Mouse (Mus musculus) R1 (cell line): ENCODE measurements around the gene Gm45713.

ENCODE experiments used
- DNase-seq: peaks from one replicate; pipeline ENCODE4 v3.0.0-alpha.2; 2018; ENCODE audit warnings: low read depth, low spot score

Gene Gm45713

DNA sequence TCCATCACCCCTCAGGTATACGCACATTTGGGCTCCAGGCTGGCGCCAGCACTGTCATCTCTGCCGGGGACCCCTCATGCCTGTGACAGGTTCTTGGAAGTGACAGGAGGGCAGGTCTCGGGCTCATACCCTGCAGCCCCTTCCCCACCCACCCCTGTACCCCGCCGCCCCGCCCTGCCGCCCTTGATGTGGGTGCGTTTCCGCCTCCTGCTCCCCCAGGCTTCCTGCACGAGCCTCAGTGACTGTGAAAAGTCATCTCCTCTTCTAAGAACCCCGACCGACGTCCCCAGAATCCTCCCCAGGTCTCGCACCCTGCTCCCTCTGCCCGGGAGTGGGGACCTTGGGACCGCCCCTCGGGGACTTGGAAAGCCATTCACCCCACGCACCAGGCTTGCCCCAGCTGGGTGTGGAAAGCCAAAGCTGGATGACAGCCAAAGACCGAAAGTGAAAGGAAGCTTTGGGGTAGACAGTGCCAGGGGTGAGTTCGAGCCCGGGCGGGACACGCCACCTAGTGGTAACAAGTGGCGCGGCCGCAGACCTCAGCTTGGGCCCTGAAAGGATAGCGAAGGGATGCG lies at the start of gene Gm45713, which contains the start of gene Flt3l:
Gm45713 (minus strand) TSS at position 239 of the 575 bp plus-strand sequence.
Flt3l (minus strand) TSS at position 440 of the 575 bp plus-strand sequence.
- DNase-seq, result peak; percentile 78

DNA sequence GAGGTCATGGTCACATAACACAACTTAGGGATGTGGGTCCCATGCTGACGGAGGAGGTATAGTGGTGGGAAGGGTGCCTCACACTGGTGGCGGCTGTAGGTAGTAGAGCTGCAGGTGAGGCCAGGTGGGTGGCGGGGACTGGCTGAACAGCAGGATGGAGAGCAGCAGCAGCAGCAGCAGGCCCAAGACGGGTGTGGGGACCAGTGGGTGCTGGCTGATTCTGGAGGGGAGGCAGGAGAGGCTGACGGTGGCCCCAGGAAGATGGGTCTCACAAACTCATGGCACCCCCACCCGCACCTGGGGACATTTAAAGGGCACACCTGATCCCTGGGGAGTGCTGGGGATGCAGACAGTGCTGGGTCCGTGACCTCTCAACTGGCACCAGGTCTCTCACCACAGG lies 47.6 kb upstream of the Gm45713 start:
- no peak for DNase-seq

- DNase-seq, result no peak
Observed at GRCm38 (mm10) chr7:45182606-45183005, 46.6 kb upstream of the Gm45713 start.

- DNase-seq, result peak; percentile 97
Observed at GRCm38 (mm10) chr7:45182199-45182601, 46.2 kb upstream of the Gm45713 start.

GRCm38 (mm10) chr7:45181540-45181939 lies 45.5 kb upstream of the Gm45713 start:
- peak; percentile 46 for DNase-seq

GRCm38 (mm10) chr7:45180896-45181477 lies 45.0 kb upstream of the Gm45713 start, which contains the start of gene Pth2:
TSS of gene Pth2 (plus strand) at chr7:45180995.
- DNase-seq, result no peak

- DNase-seq, result no peak
Observed at GRCm38 (mm10) chr7:45179469-45179868, 43.4 kb upstream of the Gm45713 start, which contains the start of gene Gfy. TSS of gene Gfy (minus strand) at chr7:45179569.

GRCm38 (mm10) chr7:45178550-45178949 lies 42.5 kb upstream of the Gm45713 start:
- no peak for DNase-seq

DNA sequence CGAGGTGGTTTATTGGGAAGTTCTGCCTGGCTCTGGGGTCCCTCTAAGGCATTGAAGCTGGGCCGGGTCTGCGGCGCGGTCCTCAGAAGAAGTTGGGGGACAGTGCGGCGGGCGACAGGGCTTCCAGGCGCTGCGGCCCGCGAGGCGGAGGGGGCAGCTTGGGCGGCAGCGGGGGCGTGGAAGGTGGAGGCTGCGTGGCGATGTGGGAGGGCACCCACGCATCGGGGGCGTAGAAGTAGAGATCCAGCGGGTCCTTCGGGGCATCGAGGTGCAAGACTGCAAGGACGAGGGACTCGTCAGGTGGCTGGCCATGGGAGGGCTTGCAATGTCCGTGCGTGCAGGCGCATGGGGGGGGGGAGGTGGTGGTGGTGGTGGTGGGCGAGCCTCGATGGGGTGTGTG lies 40.3 kb upstream of the Gm45713 start:
- DNase-seq, result no peak

DNA sequence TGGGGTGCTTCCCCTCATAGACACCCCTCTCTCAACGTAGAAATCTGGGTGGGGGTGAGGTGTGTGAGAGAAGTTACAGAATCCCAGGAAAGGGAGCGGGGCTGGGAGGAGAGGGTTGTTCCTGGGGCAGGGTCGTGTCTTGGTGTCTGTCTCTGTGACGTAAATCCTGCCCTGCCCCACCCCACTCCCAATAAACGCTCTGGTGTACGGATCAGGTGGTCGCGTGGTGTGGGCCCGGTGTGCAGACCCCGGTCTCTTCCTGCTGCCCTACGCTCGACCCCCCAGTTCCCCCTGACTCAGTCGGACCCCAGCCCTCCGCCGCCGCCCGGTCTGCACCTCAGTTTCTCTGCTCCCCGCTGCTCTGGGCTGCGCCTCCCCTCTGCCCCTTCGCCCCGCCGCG lies 39.9 kb upstream of the Gm45713 start:
- no peak for DNase-seq

DNA sequence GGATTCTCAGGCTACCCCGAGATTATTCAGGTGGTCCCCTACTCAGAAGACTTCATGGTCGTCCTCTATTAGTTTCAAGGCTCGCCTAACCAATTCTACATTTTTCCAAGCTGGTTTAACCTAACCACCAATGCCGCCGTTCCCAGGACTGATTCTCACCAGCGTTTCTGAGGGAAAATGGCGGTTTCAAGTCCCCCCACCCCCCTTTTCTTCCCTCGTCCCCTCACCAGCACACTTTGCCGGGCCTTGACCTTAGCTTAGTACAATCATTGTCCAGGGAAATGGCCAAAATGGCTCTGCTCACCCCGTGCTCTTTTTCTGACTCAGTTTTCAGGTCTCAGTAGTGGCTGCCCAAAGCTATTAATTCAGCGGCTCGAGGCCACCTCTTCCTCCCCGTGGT lies 39.4 kb upstream of the Gm45713 start:
- no peak for DNase-seq

DNA sequence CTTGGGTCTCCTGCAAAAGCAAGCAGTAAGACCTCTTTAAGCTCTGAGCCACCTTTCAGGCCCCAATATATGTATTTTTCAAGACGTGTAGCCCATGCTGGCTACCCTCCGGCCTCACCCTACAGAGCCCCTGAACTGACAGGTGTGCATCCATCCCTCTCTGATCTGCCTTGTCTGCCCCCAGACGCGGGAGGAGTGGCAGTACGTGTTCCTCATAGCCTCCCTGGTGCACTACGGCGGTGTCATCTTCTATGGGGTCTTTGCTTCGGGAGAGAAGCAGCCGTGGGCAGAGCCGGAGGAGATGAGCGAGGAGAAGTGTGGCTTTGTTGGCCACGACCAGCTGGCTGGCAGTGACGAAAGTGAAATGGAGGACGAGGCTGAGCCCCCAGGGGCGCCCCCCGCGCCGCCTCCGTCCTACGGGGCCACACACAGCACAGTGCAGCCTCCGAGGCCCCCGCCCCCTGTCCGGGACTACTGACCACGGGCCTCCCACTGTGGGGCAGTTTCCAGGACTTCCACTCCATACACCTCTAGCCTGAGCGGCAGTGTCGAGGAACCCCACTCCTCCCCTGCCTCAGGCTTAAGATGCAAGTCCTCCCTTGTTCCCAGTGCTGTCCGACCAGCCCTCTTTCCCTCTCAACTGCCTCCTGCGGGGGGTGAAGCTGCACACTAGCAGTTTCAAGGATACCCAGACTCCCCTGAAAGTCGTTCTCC lies 38.7 kb upstream of the Gm45713 start:
- no peak for DNase-seq

DNA sequence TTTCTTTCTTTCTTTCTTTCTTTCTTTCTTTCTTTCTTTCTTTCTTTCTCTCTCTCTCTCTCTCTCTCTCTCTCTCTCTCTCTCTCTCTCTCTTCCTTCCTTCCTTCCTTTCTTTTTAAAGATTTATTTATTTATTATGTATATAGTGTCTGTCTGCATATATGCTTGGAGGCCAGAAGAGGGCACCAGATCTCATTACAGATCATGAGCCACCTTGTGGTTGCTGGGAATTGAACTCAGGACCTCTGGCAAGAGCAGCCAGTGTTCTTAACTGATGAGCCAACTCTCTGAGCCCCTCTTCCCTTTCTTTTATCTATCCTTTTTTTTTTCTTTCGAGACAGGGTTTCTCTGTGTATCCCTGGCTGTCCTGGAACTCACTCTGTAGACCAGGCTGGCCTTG lies 37.7 kb upstream of the Gm45713 start:
- DNase-seq, result peak; percentile 83

- peak; percentile 70 for DNase-seq
Observed at GRCm38 (mm10) chr7:45172974-45173373, 36.9 kb upstream of the Gm45713 start.

DNA sequence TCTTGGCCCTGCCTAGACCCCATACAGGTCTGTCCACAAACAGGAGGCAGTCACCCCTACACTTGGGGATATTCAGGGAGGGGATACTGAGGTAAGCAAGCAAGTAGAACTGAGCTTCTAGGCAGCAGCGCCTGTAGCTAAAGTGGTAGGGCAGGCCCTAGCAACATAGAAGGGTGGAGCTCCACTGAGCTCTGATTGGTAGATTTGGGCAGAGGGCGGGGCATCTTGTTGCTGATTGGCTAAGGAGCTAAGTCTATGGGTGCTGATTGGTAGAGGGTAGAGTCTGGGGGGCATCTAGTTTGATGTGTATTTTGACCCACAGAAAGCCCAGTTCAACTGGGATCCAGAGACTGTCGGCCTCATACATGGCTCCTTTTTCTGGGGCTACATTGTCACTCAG lies 33.5 kb upstream of the Gm45713 start:
- DNase-seq, result no peak

GRCm38 (mm10) chr7:45168656-45169055 lies 32.6 kb upstream of the Gm45713 start:
- no peak for DNase-seq

GRCm38 (mm10) chr7:45167761-45168445 lies 31.9 kb upstream of the Gm45713 start:
- DNase-seq, result no peak

- no peak for DNase-seq
Observed at GRCm38 (mm10) chr7:45166950-45167401, 30.9 kb upstream of the Gm45713 start.

- no peak for DNase-seq
Observed at GRCm38 (mm10) chr7:45165701-45166100, 29.7 kb upstream of the Gm45713 start.

GRCm38 (mm10) chr7:45164833-45165232 lies 28.8 kb upstream of the Gm45713 start:
- no peak for DNase-seq

DNA sequence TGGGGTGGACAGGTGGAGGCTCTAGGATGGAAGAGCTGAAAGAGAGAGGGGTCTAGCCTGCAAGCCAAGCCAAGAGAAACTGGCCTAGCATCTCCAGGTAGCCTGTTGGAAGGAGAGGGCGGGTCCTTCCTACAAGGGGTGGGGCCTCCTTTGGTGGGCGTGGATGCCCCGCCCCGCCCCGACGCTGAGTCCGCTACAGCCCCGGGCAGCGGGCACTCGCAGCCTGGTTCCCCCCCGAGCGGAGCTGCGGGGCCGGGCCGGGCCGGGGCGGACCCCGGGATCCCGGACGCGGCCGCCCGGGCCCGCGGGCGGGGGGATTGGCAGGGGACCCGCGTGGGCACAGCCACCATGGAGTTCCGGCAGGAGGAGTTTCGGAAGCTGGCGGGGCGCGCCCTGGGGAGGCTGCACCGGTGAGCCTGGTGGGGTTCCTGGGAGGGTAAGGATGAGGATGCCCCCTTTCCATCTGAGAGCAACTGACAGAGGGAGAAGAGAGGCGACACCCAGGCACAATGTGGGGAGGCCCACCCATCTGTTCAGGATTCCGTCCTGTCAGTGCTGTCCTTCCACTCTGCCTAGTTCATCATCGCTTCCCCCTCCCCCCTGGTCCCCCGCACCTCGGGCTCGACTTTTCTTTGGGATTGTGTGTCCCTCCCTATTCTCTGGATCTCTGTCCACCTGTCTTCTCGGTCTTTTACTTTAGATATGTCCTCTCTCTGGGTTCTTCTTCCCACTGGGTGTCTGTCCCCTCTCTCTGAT lies 27.9 kb upstream of the Gm45713 start, which contains the start of gene Slc17a7:
Slc17a7 (plus strand) TSS at position 215 of the 756 bp plus-strand sequence.
- peak; percentile 59 for DNase-seq
